Comparison of ENCODE assay signal across 8 mouse cellular contexts in genomic region chr12:105104036-105104435, GRCm38 (mm10). TPM values are rescaled to one million over a fixed set of nuclear protein-coding genes. Genes with fewer than 3 reads are reported as not detected.
A peak's percentile ranks its signal among the peaks of the same experiment; 100 is the strongest.
DNase-seq lines count a peak whose midpoint lies in the region; ATAC-seq and TF ChIP-seq lines count a peak whose summit lies in the region.
"Had no signal": no experiment of that assay in that cellular context is flagged by ENCODE, and none has a peak within 500 bp of the region (broad histone marks: within the 10 kb centered on the region; RNA-seq: fewer than 3 reads in every experiment).

No protein-coding gene starts in this region.

- no peak overlapping the region for H3K4me2 ChIP-seq in heart, postnatal 0 days (ENCODE audit: low read depth, low read length)
- H3K4me2 ChIP-seq in midbrain, embryonic 12.5 days (replicated peaks): no peak overlapping the region

- no peak overlapping the region for H3K9ac ChIP-seq in heart, postnatal 0 days (replicated peaks; ENCODE audit: low read depth, low read length)
- no peak overlapping the region for H3K9ac ChIP-seq in midbrain, embryonic 12.5 days (replicated peaks)

- no peaks in the 10 kb centered on the region for H3K36me3 ChIP-seq in heart, postnatal 0 days (replicated peaks; ENCODE audit: control insufficient read depth, insufficient read depth, low read length)
- no peaks in the 10 kb centered on the region for H3K36me3 ChIP-seq in midbrain, embryonic 12.5 days

- 4% methylated on average over 4 of the region's 4 CpGs for WGBS in heart, postnatal 0 days
- WGBS in midbrain, embryonic 12.5 days: 5% methylated on average over 4 of the region's 4 CpGs

- intact Hi-C loops in left cerebral cortex, adult 2 months (cut with DNase I): loop anchor here (1.0 kb wide), 1 partner anchor 53 kb away; no protein-coding TSS in a partner anchor

- TF ChIP-seq EP300 in heart, postnatal 0 days (IDR thresholded peaks at IDR 0.05; ENCODE audit: low read depth): no peak

- DNase-seq in ES-CJ7 (ENCODE audit: low read depth, low spot score): peak; percentile 91
- peak; percentile 75 for DNase-seq in adrenal gland, adult 2 months
- peak; percentile 70 for DNase-seq in embryo, embryonic 11.5 days (ENCODE audit: low read depth, low spot score)
- peak; percentile 57 for DNase-seq in heart, postnatal 0 days (ENCODE audit: low spot score)
- DNase-seq in left cerebral cortex, adult 2 months (ENCODE audit: extremely low spot score in 1 of 2, low spot score in 2 of 2): peak; percentile 72 to 78
- DNase-seq in spleen, postnatal 10 days (ENCODE audit: low spot score in 2 of 2): peak; percentile 66 to 87

- H3K27ac ChIP-seq in heart, postnatal 0 days (ENCODE audit: low read depth): no peak overlapping the region
- no peak overlapping the region for H3K27ac ChIP-seq in left cerebral cortex, adult 2 months
- no peak overlapping the region for H3K27ac ChIP-seq in midbrain, embryonic 12.5 days (replicated peaks)
- H3K27ac ChIP-seq: macrophage had no signal

- no peaks in the 10 kb centered on the region for H3K9me3 ChIP-seq in heart, postnatal 0 days (replicated peaks; ENCODE audit: control insufficient read depth, low read length)
- H3K9me3 ChIP-seq in midbrain, embryonic 12.5 days: no peaks in the 10 kb centered on the region

- no peak for ATAC-seq in heart, postnatal 0 days (ENCODE audit: insufficient read depth, low read depth)
- ATAC-seq in midbrain, embryonic 12.5 days (ENCODE audit: low FRiP score, low read depth): 0 out of 2 replicates have a peak, but pooled peaks have one; percentile 38

- TF ChIP-seq CTCF in heart, postnatal 0 days (IDR thresholded peaks at IDR 0.05; ENCODE audit: low read depth): peak; percentile 78
- TF ChIP-seq CTCF in left cerebral cortex, adult 2 months (IDR thresholded peaks at IDR 0.05): peak; percentile 89

- H3K4me3 ChIP-seq in heart, postnatal 0 days (ENCODE audit: low read depth, low read length): no peak overlapping the region
- no peak overlapping the region for H3K4me3 ChIP-seq in left cerebral cortex, adult 2 months
- no peak overlapping the region for H3K4me3 ChIP-seq in midbrain, embryonic 12.5 days

- H3K27me3 ChIP-seq in heart, postnatal 0 days (ENCODE audit: control insufficient read depth, insufficient read depth, low read length): 0 out of 2 replicates have a peak, but pooled peaks cover 11% of the 10 kb centered on the region
- peaks cover 27% of the 10 kb centered on the region for H3K27me3 ChIP-seq in midbrain, embryonic 12.5 days

- H3K4me1 ChIP-seq in heart, postnatal 0 days (ENCODE audit: control insufficient read depth, insufficient read depth): no peaks in the 10 kb centered on the region
- H3K4me1 ChIP-seq in midbrain, embryonic 12.5 days: peaks cover 10% of the 10 kb centered on the region

RNA-seq across cellular contexts. Expression of gene Tcl1b2, which starts 41.8 kb away (rescaled TPM):
- not detected for total RNA-seq in adrenal gland, adult 2 months (2021)
- polyA plus RNA-seq in adrenal gland, adult 2 months (2012; rRNA removed): not detected in 2 replicates
- not detected in 2 replicates for total RNA-seq in heart, postnatal 0 days (2014; rRNA removed; ENCODE audit: low replicate concordance)
- not detected in 2 replicates for polyA plus RNA-seq in heart, postnatal 0 days (2015; fragmentation: Nextera tagmentation; extraction: Ambion mirVana)
- total RNA-seq in left cerebral cortex, adult 2 months (2021): not detected
- not detected in 2 replicates for polyA plus RNA-seq in midbrain, embryonic 12.5 days (2016; fragmentation: Nextera tagmentation; extraction: Ambion mirVana)
- polyA plus RNA-seq: macrophage had no signal

RNA-seq across cellular contexts. Expression of gene Tcl1b1, which starts 55.5 kb away (rescaled TPM):
- not detected for total RNA-seq in adrenal gland, adult 2 months (2021)
- not detected in 2 replicates for polyA plus RNA-seq in adrenal gland, adult 2 months (2012; rRNA removed)
- total RNA-seq in heart, postnatal 0 days (2014; rRNA removed; ENCODE audit: low replicate concordance): not detected in 2 replicates
- not detected in 2 replicates for polyA plus RNA-seq in heart, postnatal 0 days (2015; fragmentation: Nextera tagmentation; extraction: Ambion mirVana)
- total RNA-seq in left cerebral cortex, adult 2 months (2021): not detected
- not detected in 2 replicates for polyA plus RNA-seq in midbrain, embryonic 12.5 days (2016; fragmentation: Nextera tagmentation; extraction: Ambion mirVana)
- polyA plus RNA-seq: macrophage had no signal
